Mouse (Mus musculus) small intestine, adult 2 months (tissue): Measurements from ENCODE around the gene Ackr2. TPM values are rescaled to one million over a fixed set of nuclear protein-coding genes. Genes with fewer than 3 reads are reported as not detected.

Experiments
- H3K27ac ChIP-seq: fragments of 200-500 bp; 2 replicates; pipeline ENCODE4 v1.5.1; 2012; ENCODE audit warnings: low read depth, low read length, control low read depth, inconsistent platforms; ENCODE audit not compliant: insufficient read depth
- H3K27me3 ChIP-seq: fragments of 200-500 bp; 2 replicates; pipeline ENCODE4 v1.6.1; 2012; ENCODE audit warnings: mild to moderate bottlenecking, moderate library complexity, low read length, inconsistent platforms; ENCODE audit not compliant: control insufficient read depth, insufficient read depth
- H3K36me3 ChIP-seq: fragments of 200-500 bp; 2 replicates; pipeline ENCODE4 v1.6.1; 2012; ENCODE audit warnings: mild to moderate bottlenecking, low read length, control low read depth, inconsistent platforms; ENCODE audit not compliant: control insufficient read depth, insufficient read depth
- H3K4me1 ChIP-seq: fragments of 200-500 bp; 2 replicates; pipeline ENCODE4 v1.6.1; 2012; ENCODE audit warnings: low read length, inconsistent platforms, mixed read lengths; ENCODE audit not compliant: control insufficient read depth, insufficient read depth, insufficient read length
- H3K4me3 ChIP-seq: fragments of 200-500 bp; 2 replicates; pipeline ENCODE4 v1.5.1; 2012; ENCODE audit warnings: low read depth, mild to moderate bottlenecking, control low read depth, inconsistent platforms, low read length, moderate library complexity
- CTCF ChIP-seq: fragments of 200-500 bp; IDR thresholded peaks from 2 replicates; pipeline ENCODE4 v1.5.1; 2012; ENCODE audit warnings: low read depth, mild to moderate bottlenecking, control low read depth, inconsistent platforms, low read length, moderate library complexity, mixed read lengths; ENCODE audit not compliant: insufficient replicate concordance, insufficient read length; ENCODE audit errors: extremely low read depth
- POLR2A ChIP-seq: fragments of 200-500 bp; IDR thresholded peaks from 2 replicates; pipeline ENCODE4 v1.6.1; 2012; ENCODE audit warnings: low read depth, mild to moderate bottlenecking, control low read depth, inconsistent platforms, low read length, moderate library complexity
- WGBS: fragments of 180-500 bp; shearing (Covaris S2); methylation state at CpG from one replicate; pipeline ENCODE4 v1.1.7; 2018; 5-methylcytosine and 5-hydroxymethylcytosine counted together
- polyA plus RNA-seq: library from polyadenylated mRNA; depleted of rRNA; stranded (reverse); fragments of >200 nt; gene quantifications from 2 replicates; pipeline ENCODE4 v1.2.3, GENCODE M21; 2012

Gene Ackr2
- polyA plus RNA-seq, 1 experiment, result 1.4 TPM

DNA sequence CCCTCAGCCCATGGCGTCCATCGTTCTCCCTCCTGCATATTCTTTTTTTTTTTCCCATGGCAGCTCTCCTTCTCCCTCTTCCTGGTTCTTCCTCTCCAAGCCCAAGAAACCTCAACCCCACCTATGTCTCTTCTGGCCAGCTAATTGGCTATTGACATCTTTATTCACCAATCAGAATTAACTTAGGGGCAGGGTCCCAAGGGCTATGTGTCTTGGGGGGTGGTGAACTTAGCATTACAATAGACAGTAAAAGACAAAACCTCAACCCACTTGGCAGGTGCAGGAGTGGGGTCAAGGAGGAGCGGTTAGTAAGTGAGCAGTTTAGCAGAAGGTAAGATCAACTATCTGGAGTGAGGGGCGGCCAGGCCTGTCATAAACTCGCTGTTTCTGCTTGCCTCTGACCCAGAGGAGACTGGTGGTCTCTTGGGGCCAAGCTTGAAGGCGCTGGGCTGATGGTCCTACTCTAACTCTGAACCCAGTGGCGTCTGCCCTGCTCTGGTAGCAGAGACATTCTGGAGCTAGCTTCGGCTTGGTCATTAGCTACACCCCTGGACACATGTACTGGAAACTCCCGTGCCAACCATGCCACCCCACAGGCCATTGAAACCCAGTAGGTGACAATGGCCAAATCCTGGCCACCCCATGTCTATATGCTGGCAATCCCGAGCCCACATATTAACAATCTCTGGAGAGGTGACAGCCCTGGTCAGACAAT, 9.4 kb downstream of the Ackr2 start:
- Histone ChIP-seq H3K36me3 (no peaks in the 10 kb centered on the region), H3K27ac (no peak overlapping the region), H3K4me3 (no peak overlapping the region), H3K27me3 (no peaks in the 10 kb centered on the region), H3K4me1 (no peaks in the 10 kb centered on the region)
- TF ChIP-seq CTCF (no peak), POLR2A (no peak)
- WGBS, result 69% methylated on average over 10 of the region's 10 CpGs

DNA sequence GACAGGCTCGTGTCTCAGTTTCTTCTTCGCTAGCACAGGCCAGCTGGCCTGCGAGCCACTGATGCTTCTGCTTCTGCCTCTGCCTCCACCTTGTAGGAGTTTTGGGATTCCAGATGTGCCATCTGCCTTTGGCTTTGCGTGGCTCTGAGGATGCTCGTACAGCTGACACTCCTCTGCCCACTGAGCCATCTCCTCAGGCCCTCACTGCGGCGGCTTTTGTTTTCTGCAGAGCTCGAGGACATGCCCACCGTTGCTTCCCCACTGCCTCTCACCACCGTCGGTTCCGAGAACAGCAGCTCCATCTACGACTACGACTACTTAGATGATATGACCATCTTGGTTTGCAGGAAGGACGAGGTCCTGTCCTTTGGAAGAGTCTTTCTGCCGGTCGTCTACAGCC, 10.2 kb downstream of the Ackr2 start:
- no peak for TF ChIP-seq POLR2A
- TF ChIP-seq CTCF, result no peak
- H3K36me3 ChIP-seq, result no peaks in the 10 kb centered on the region
- no peak overlapping the region for H3K27ac ChIP-seq
- H3K27me3 ChIP-seq, result no peaks in the 10 kb centered on the region
- no peak overlapping the region for H3K4me3 ChIP-seq
- H3K4me1 ChIP-seq, result no peaks in the 10 kb centered on the region
- 87% methylated on average over 17 of the region's 17 CpGs for WGBS

DNA sequence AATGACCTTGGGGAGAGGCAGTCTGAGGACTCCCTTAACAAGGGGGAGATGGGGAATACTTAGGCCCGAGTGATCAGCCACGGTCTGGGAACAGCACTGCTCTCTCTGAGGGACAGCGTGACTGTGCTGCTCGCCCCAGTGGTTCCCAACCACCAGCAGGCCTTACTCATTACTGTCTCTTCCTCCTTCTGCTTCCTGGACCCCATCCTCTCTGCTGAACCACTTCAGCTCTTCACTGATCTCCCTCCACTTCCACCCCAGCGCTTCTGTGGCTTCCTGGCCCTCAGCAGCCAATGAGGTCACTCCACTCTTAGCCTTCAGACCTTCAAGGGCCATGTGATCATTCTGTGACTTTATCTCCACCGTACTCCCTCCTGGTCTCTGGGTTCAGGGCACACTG, 11.5 kb downstream of the Ackr2 start:
- WGBS, result 62% methylated on average over 6 of the region's 6 CpGs
- no peaks in the 10 kb centered on the region for H3K4me1 ChIP-seq
- H3K27ac ChIP-seq, result no peak overlapping the region
- no peaks in the 10 kb centered on the region for H3K36me3 ChIP-seq
- H3K27me3 ChIP-seq, result no peaks in the 10 kb centered on the region
- TF ChIP-seq POLR2A (no peak), CTCF (no peak)
- H3K4me3 ChIP-seq, result no peak overlapping the region

DNA sequence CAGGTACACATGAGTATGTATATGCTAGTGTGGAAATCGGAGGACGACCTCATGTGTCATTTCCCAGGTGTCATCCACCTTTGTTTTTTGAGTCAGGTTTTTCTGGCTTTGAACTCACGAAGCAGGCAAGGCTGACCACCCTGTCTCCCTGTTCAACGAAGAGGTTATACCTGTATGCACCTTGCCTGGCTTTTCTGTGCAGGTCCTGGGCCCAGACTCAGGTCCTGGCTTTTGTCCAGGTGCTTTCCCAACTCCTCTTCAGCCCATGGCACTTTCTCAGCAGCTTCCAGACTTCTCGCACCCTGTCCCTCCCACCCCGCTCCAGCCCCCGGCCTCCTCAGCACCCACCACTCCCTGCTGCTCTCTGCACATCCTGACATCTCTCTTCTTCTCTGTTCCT, 13.0 kb downstream of the Ackr2 start:
- 75% methylated on average over 7 of the region's 7 CpGs for WGBS
- Histone ChIP-seq H3K4me1 (peaks cover 3% of the 10 kb centered on the region), H3K4me3 (no peak overlapping the region), H3K27ac (no peak overlapping the region), H3K27me3 (no peaks in the 10 kb centered on the region), H3K36me3 (no peaks in the 10 kb centered on the region)
- TF ChIP-seq CTCF (no peak), POLR2A (no peak)

GRCm38 (mm10) chr9:121912786-121913185, 14.6 kb downstream of the Ackr2 start:
- TF ChIP-seq CTCF (no peak), POLR2A (no peak)
- no peak overlapping the region for H3K4me3 ChIP-seq
- no peak overlapping the region for H3K27ac ChIP-seq
- no peaks in the 10 kb centered on the region for H3K27me3 ChIP-seq
- WGBS, result 83% methylated on average over 4 of the region's 4 CpGs
- peaks cover 3% of the 10 kb centered on the region for H3K4me1 ChIP-seq
- H3K36me3 ChIP-seq, result no peaks in the 10 kb centered on the region

GRCm38 (mm10) chr9:121914226-121914757, 16.1 kb downstream of the Ackr2 start:
- 73% methylated on average over 8 of the region's 8 CpGs for WGBS
- H3K27me3 ChIP-seq, result no peaks in the 10 kb centered on the region
- peaks cover 3% of the 10 kb centered on the region for H3K4me1 ChIP-seq
- TF ChIP-seq POLR2A (no peak), CTCF (no peak)
- no peak overlapping the region for H3K4me3 ChIP-seq
- H3K27ac ChIP-seq, result no peak overlapping the region
- no peaks in the 10 kb centered on the region for H3K36me3 ChIP-seq

- Histone ChIP-seq H3K27ac (no peak overlapping the region), H3K4me1 (peaks cover 3% of the 10 kb centered on the region), H3K36me3 (no peaks in the 10 kb centered on the region), H3K27me3 (no peaks in the 10 kb centered on the region), H3K4me3 (no peak overlapping the region)
- TF ChIP-seq POLR2A (no peak), CTCF (no peak)
- 76% methylated on average over 10 of the region's 10 CpGs for WGBS
Observed at GRCm38 (mm10) chr9:121915056-121915455, 16.9 kb downstream of the Ackr2 start.
